Mouse (Mus musculus) embryonic facial prominence, embryonic 15.5 days (tissue): ENCODE data around the gene H2-M10.4. TPM values are rescaled to one million over a fixed set of nuclear protein-coding genes. Genes with fewer than 3 reads are reported as not detected.

Experiments used
- polyA plus RNA-seq: library from polyadenylated mRNA; unstranded; fragments of >200 nt; fragmentation: Nextera tagmentation; extraction: Ambion mirVana; gene quantifications from 2 replicates; pipeline ENCODE4 v1.2.1, GENCODE M21; 2015

The H2-M10.4 gene
- polyA plus RNA-seq, 1 experiment from 2014 or later, result not detected

Other genes starting within 250 kb of the H2-M10.4 start
- gene Rpp21, start 204.3 kb downstream of the H2-M10.4 start, polyA plus RNA-seq, result 104 and 107 TPM in 2 replicates
- gene Trim39, start 190.1 kb downstream of the H2-M10.4 start, polyA plus RNA-seq, result 17.0 and 19.1 TPM in 2 replicates
- gene H2-M10.2, start 175.8 kb downstream of the H2-M10.4 start, polyA plus RNA-seq, result 0.30 TPM in 1 of 2 replicates, not detected in the other
- gene H2-M10.1, start 136.2 kb downstream of the H2-M10.4 start, polyA plus RNA-seq, result not detected in 2 replicates
- not detected in 2 replicates for gene H2-M10.3, start 93.9 kb downstream of the H2-M10.4 start, polyA plus RNA-seq
- gene H2-M11, start 84.7 kb upstream of the H2-M10.4 start, polyA plus RNA-seq, result not detected in 2 replicates
- not detected in 2 replicates for gene H2-M9, start 180.3 kb upstream of the H2-M10.4 start, polyA plus RNA-seq
- not detected in 2 replicates for gene H2-M1, start 209.9 kb upstream of the H2-M10.4 start, polyA plus RNA-seq